Mouse (Mus musculus): Measurements from ENCODE around the gene Sertad1.

DNA sequence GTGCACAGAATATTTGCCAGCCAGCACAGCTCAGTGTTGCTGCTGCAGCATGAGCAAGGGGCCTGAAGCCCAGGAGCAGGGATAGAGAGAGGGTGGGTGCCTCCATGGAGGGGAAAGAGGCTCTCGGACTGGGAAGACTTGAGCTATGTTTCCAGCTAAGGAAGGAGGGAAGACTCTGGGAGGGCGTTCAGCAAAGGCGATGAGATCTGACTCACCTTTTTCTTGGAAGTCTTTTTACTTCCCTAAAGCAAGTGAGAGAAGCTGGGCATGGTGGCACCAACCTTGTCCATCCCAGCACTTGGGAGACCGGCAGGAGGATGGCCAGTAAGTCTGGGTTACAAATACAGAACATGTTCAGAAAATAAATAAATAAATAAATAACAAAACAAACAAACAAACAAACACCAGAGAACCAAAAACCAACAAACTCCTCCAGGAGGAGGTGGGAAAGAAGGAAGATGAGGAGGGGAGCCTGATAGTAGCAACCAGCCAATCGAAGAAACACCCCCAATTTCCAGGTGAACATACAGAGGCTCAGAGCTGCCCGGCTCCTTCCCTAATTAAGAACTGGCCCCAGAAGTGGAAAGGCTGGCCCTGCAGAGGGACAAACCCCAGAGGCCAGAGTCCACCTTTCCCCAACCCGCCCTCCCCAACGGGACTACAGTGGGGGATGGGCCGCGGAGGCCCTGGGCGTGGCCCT, 5.6 kb upstream of the Sertad1 start:
- TF ChIP-seq CTCF (IDR thresholded peaks at IDR 0.05; ENCODE audit: low read depth): no peak
- no peak for TF ChIP-seq EP300 (IDR thresholded peaks at IDR 0.05; ENCODE audit: low read depth)

Data from heart, postnatal 0 days (tissue).